Mouse (Mus musculus) CD4-positive, CD25-positive, alpha-beta regulatory T cell (primary cell): Measurements from ENCODE around the gene Golm1. TPM values are rescaled to one million over a fixed set of nuclear protein-coding genes. Genes with fewer than 3 reads are reported as not detected.

Source experiments
- polyA plus RNA-seq: library from polyadenylated mRNA; unstranded; fragments of 100-300 nt; shearing (Covaris generic); gene quantifications from one replicate; pipeline ENCODE4 v1.2.1, GENCODE M21; 2017

The Golm1 gene
- 33.5 TPM for polyA plus RNA-seq

GRCm38 (mm10) chr13:59675151-59676011 is at the start of gene Golm1:
TSS of gene Golm1 (minus strand) at chr13:59675811.

GRCm38 (mm10) chr13:59711984-59712383 is 36.4 kb upstream of the Golm1 start, which contains the start of gene Spata31d1b:
TSS of gene Spata31d1b (plus strand) at chr13:59712284.

GRCm38 (mm10) chr13:59710230-59710629 is 34.6 kb upstream of the Golm1 start, which contains the start of gene Spata31d1a:
TSS of gene Spata31d1a (minus strand) at chr13:59710330.

GRCm38 (mm10) chr13:59694008-59694407 is 18.4 kb upstream of the Golm1 start, which contains the start of gene 4921517D22Rik:
TSS of gene 4921517D22Rik (minus strand) at chr13:59694108.

GRCm38 (mm10) chr13:59584947-59585647 is 90.5 kb downstream of the Golm1 start, which contains the start of the genes Agtpbp1 and Naa35:
TSS of gene Agtpbp1 (minus strand) at chr13:59585227.
TSS of gene Naa35 (plus strand) at chr13:59585259.

Other genes starting within 250 kb of the Golm1 start
- gene Agtpbp1, start 90.6 kb downstream of the Golm1 start, polyA plus RNA-seq = 29.6 TPM
- 76.1 TPM for gene Naa35, start 90.6 kb downstream of the Golm1 start, polyA plus RNA-seq
- 0.07 TPM for gene 4921517D22Rik, start 18.3 kb upstream of the Golm1 start, polyA plus RNA-seq
- gene Spata31d1a, start 34.5 kb upstream of the Golm1 start, polyA plus RNA-seq = 0.05 TPM
- not detected for gene Spata31d1b, start 36.5 kb upstream of the Golm1 start, polyA plus RNA-seq
- not detected for gene Spata31d1d, start 55.9 kb upstream of the Golm1 start, polyA plus RNA-seq
- not detected for gene 1700014D04Rik, start 70.9 kb upstream of the Golm1 start, polyA plus RNA-seq
- gene Isca1, start 94.0 kb upstream of the Golm1 start, polyA plus RNA-seq = 65.4 TPM
- gene Gm49354, start 106.4 kb upstream of the Golm1 start, polyA plus RNA-seq = not detected
- 148 TPM for gene Tut7, start 147.3 kb upstream of the Golm1 start, polyA plus RNA-seq